Mouse (Mus musculus) liver, embryonic 14.5 days (tissue): Measurements from ENCODE around the gene Golga4. TPM values are rescaled to one million over a fixed set of nuclear protein-coding genes. Genes with fewer than 3 reads are reported as not detected.
"Not testable (repeated sequence)": the region's sequence is repeated elsewhere in the genome, so short reads cannot be mapped to it uniquely, and the experiment has no call there.

ENCODE experiments used
- ATAC-seq: fragments of 200-750 bp; cut with Nextera tagmentation; 2 replicates; pipeline ENCODE4 v1.8.0; 2017; ENCODE audit warnings: moderate number of reproducible peaks, mild to moderate bottlenecking, moderate library complexity; ENCODE audit not compliant: insufficient read depth
- DNase-seq, 3 experiments: peaks; one replicate each; pipeline ENCODE4 v3.0.0-alpha.2; 2012 to 2013; ENCODE audit warnings: low read depth in 3 of 3, low spot score in 3 of 3
- H3K27ac ChIP-seq: fragments of 300-500 bp; sonication (generic); 2 replicates; pipeline ENCODE4 v1.5.1; 2014; ENCODE audit warnings: moderate library complexity, mild to moderate bottlenecking, control low read depth, inconsistent platforms
- H3K27me3 ChIP-seq: fragments of 300-500 bp; sonication (generic); 2 replicates; pipeline ENCODE4 v1.6.1; 2014; ENCODE audit warnings: mild to moderate bottlenecking, low read length, moderate library complexity; ENCODE audit not compliant: control insufficient read depth, insufficient read depth
- H3K36me3 ChIP-seq: fragments of 300-500 bp; sonication (generic); replicated peaks from 2 replicates; pipeline ENCODE4 v1.6.1; 2014; ENCODE audit warnings: low read depth; ENCODE audit not compliant: control insufficient read depth, insufficient read depth
- H3K4me1 ChIP-seq, 2 experiments: fragments of 200-500 bp in 1 of 2; fragments of 300-500 bp in 1 of 2; sonication (generic) in 1 of 2; replicated peaks; 2 replicates each; pipeline ENCODE4 v1.6.1; 2012 to 2014; ENCODE audit warnings: antibody characterized with exemption in 1 of 2, inconsistent platforms in 1 of 2, low read length in 1 of 2; ENCODE audit not compliant: control insufficient read depth in 2 of 2, insufficient read depth in 2 of 2
- H3K4me2 ChIP-seq: fragments of 300-500 bp; sonication (generic); 2 replicates; pipeline ENCODE4 v1.6.1; 2014; ENCODE audit warnings: low read depth, mild to moderate bottlenecking, control low read depth, moderate library complexity
- H3K4me3 ChIP-seq, 2 experiments: fragments of 200-500 bp in 1 of 2; fragments of 300-500 bp in 1 of 2; sonication (generic) in 1 of 2; 2 replicates each; pipeline ENCODE4 v1.5.1; 2012 to 2014; ENCODE audit warnings: low read depth in 2 of 2, low read length in 2 of 2, mild to moderate bottlenecking in 2 of 2, control low read depth in 1 of 2, inconsistent platforms in 1 of 2, moderate library complexity in 1 of 2; ENCODE audit not compliant: insufficient read depth in 1 of 2
- H3K9ac ChIP-seq: fragments of 300-500 bp; sonication (generic); replicated peaks from 2 replicates; pipeline ENCODE4 v1.6.1; 2014; ENCODE audit warnings: mild to moderate bottlenecking, control low read depth, moderate library complexity
- H3K9me3 ChIP-seq: fragments of 300-500 bp; sonication (generic); 2 replicates; pipeline ENCODE4 v1.6.1; 2016; ENCODE audit warnings: low read length, mixed read lengths; ENCODE audit not compliant: control insufficient read depth
- CTCF ChIP-seq: IDR thresholded peaks from 2 replicates; pipeline ENCODE4 v1.5.1; 2016; ENCODE audit warnings: antibody characterized with exemption, low read depth, control low read depth
- EP300 ChIP-seq: IDR thresholded peaks from 2 replicates; pipeline ENCODE4 v1.6.1; 2016; ENCODE audit warnings: antibody characterized with exemption, low read depth
- WGBS: fragments of 180-500 bp; shearing (Covaris S2); extraction: QIAGEN DNeasy Blood & Tissue Kit; methylation state at CpG from one replicate; pipeline ENCODE4 v1.1.7; 2014; ENCODE audit not compliant: insufficient replicate concordance; 5-methylcytosine and 5-hydroxymethylcytosine counted together
- polyA plus RNA-seq, 2 experiments: library from polyadenylated mRNA; depleted of rRNA in 1 of 2; stranded (reverse) in 1 of 2; unstranded in 1 of 2; fragments of >200 nt; fragmentation: Nextera tagmentation in 1 of 2; extraction: Ambion mirVana in 1 of 2; gene quantifications; 2 replicates each; pipeline versions ENCODE4 v1.2.1 to v1.2.3; 2012 to 2014

Gene Golga4
- polyA plus RNA-seq, 2 experiments, result 10.6 to 13.2 TPM

GRCm38 (mm10) chr9:118596767-118597166, 90.7 kb downstream of the Golga4 start:
- no peak for TF ChIP-seq CTCF
- TF ChIP-seq EP300, result no peak
- 58% methylated on average over 7 of the region's 7 CpGs for WGBS
- H3K9me3 ChIP-seq, result no peaks in the 10 kb centered on the region

GRCm38 (mm10) chr9:118600393-118600792, 94.3 kb downstream of the Golga4 start:
- 67% methylated on average over 3 of the region's 3 CpGs for WGBS
- not testable (repeated sequence) for H3K27ac ChIP-seq, H3K27me3 ChIP-seq, H3K9me3 ChIP-seq, H3K4me3 ChIP-seq, H3K4me1 ChIP-seq, ATAC-seq, H3K36me3 ChIP-seq, H3K9ac ChIP-seq, H3K4me2 ChIP-seq, DNase-seq

More at GRCm38 (mm10) chr9:118596767-118597166, 90.7 kb downstream of the Golga4 start:
- Histone ChIP-seq H3K4me1 (peaks cover 0 to 5% of the 10 kb centered on the region in 2 experiments; a peak in 1 of 4 replicates), H3K4me2 (no peak overlapping the region), H3K27ac (no peak overlapping the region), H3K27me3 (no peaks in the 10 kb centered on the region), H3K4me3 (no peak overlapping the region), H3K36me3 (no peaks in the 10 kb centered on the region), H3K9ac (no peak overlapping the region)
- no peak for DNase-seq
- no peak for ATAC-seq

GRCm38 (mm10) chr9:118602576-118602975, 96.5 kb downstream of the Golga4 start:
- 69% methylated on average over 5 of the region's 5 CpGs for WGBS
- no peak for DNase-seq
- H3K4me3 ChIP-seq, result no peak overlapping the region

GRCm38 (mm10) chr9:118606148-118606816, 100.2 kb downstream of the Golga4 start, which contains the start of gene Itga9:
Gene Itga9, plus strand, starts transcription at chr9:118606690.
- no peak within 1 kb of the TSS for H3K9ac ChIP-seq
- peaks cover 15% of the 10 kb centered on the region for H3K27me3 ChIP-seq
- H3K27ac ChIP-seq, result no peak within 1 kb of the TSS
- H3K4me3 ChIP-seq, result peak within 1 kb of the TSS; percentile 32 to 45
- TF ChIP-seq CTCF (peak; percentile 65), EP300 (no peak)
- peak within 1 kb of the TSS; percentile 62 for H3K4me2 ChIP-seq
- no peaks in the 10 kb centered on the region for H3K4me1 ChIP-seq
- ATAC-seq (peak; percentile 38; the same call in 1 of the 2 replicates), DNase-seq (no peak)
- no peaks in the 10 kb centered on the region for H3K9me3 ChIP-seq
- no peaks in the 10 kb centered on the region for H3K36me3 ChIP-seq
- WGBS, result 12% methylated on average over 40 of the region's 42 CpGs

More at GRCm38 (mm10) chr9:118602576-118602975, 96.5 kb downstream of the Golga4 start:
- Histone ChIP-seq H3K4me2 (no peak overlapping the region), H3K9ac (no peak overlapping the region), H3K4me1 (no peaks in the 10 kb centered on the region), H3K27me3 (peaks cover 10% of the 10 kb centered on the region), H3K27ac (no peak overlapping the region), H3K36me3 (no peaks in the 10 kb centered on the region), H3K9me3 (no peaks in the 10 kb centered on the region)
- no peak for TF ChIP-seq EP300
- no peak for TF ChIP-seq CTCF
- no peak for ATAC-seq

- H3K9ac ChIP-seq, result no peak overlapping the region
- no peaks in the 10 kb centered on the region for H3K9me3 ChIP-seq
- DNase-seq (no peak), ATAC-seq (no peak)
- WGBS, result under 1% methylated on average over 61 of the region's 68 CpGs
- H3K4me2 ChIP-seq, result peak overlapping the region; percentile 62
- no peaks in the 10 kb centered on the region for H3K36me3 ChIP-seq
- no peak overlapping the region for H3K27ac ChIP-seq
- peaks cover 0 to 2% of the 10 kb centered on the region in 2 experiments; a peak in 1 of 4 replicates for H3K4me1 ChIP-seq
- TF ChIP-seq CTCF, result no peak
- no peak for TF ChIP-seq EP300
- H3K4me3 ChIP-seq, result peak overlapping the region; percentile 32 to 45
- peaks cover 15% of the 10 kb centered on the region for H3K27me3 ChIP-seq
These were observed 100.8 kb downstream of the Golga4 start for GRCm38 (mm10) chr9:118606817-118607371.
